Mouse (Mus musculus): ENCODE results near the gene Fbxo42. TPM values are rescaled to one million over a fixed set of nuclear protein-coding genes. Genes with fewer than 3 reads are reported as not detected.
A peak's percentile ranks its signal among the peaks of the same experiment; 100 is the strongest.
"Not testable (repeated sequence)": the region's sequence is repeated elsewhere in the genome, so short reads cannot be mapped to it uniquely, and the experiment has no call there.

Fbxo42 gene
- total RNA-seq, 2 experiments from 2014 or later, result 11.4 to 11.8 TPM

GRCm38 (mm10) chr4:141134751-141135530 lies 12.8 kb upstream of the Fbxo42 start:
- peak; percentile 53 for DNase-seq
- intact Hi-C loops (cut with DNase I), result loop anchor here (10.0 kb wide), 1 partner anchor 170 kb away; the partner anchor contains the start of gene Sdhb

GRCm38 (mm10) chr4:141136126-141136525 lies 11.6 kb upstream of the Fbxo42 start:
- intact Hi-C loops (cut with DNase I), result loop anchor here (10.0 kb wide), 1 partner anchor 171 kb away; the partner anchor contains the start of gene Sdhb
- DNase-seq, result no peak

GRCm38 (mm10) chr4:141137740-141138139 lies 10.0 kb upstream of the Fbxo42 start:
- DNase-seq, result not testable (repeated sequence)
- intact Hi-C loops (cut with DNase I), result loop anchor here (10.0 kb wide), 1 partner anchor 173 kb away; the partner anchor contains the start of gene Sdhb

GRCm38 (mm10) chr4:141138425-141139115 lies 9.1 kb upstream of the Fbxo42 start:
- no peak for DNase-seq
- intact Hi-C loops (cut with DNase I), result loop anchor here (10.0 kb wide), 1 partner anchor 174 kb away; the partner anchor contains the start of gene Sdhb

- DNase-seq, result peak; percentile 98 to 99
- intact Hi-C loops (cut with DNase I), result loop anchor here (10.0 kb wide), 1 partner anchor 175 kb away; the partner anchor contains the start of gene Sdhb
These were observed 8.4 kb upstream of the Fbxo42 start, which contains the start of gene Szrd1 for GRCm38 (mm10) chr4:141139116-141139970. Szrd1 (minus strand) TSS chr4:141139775.

GRCm38 (mm10) chr4:141140354-141140753 lies 7.4 kb upstream of the Fbxo42 start:
- not testable (repeated sequence) for DNase-seq
- intact Hi-C loops (cut with DNase I), result loop anchor here (10.0 kb wide), 1 partner anchor 654 kb away; the partner anchor contains the start of genes Casp9 and Dnajc16

- no peak for DNase-seq
- intact Hi-C loops (cut with DNase I), result loop anchor here (10.0 kb wide), 1 partner anchor 654 kb away; the partner anchor contains the start of genes Casp9 and Dnajc16
These were observed 6.7 kb upstream of the Fbxo42 start for GRCm38 (mm10) chr4:141140967-141141366.

GRCm38 (mm10) chr4:141142285-141142811 lies 5.4 kb upstream of the Fbxo42 start:
- intact Hi-C loops (cut with DNase I), result loop anchor here (2.0 to 10.0 kb wide), 3 partner anchors 124 to 652 kb away; partner anchors contain the start of genes Casp9 and Dnajc16

GRCm38 (mm10) chr4:141145124-141145523 lies 2.6 kb upstream of the Fbxo42 start:
- DNase-seq, result not testable (repeated sequence)
- intact Hi-C loops (cut with DNase I), result loop anchor here (5.0 to 10.0 kb wide), 2 partner anchors 67 to 650 kb away; partner anchors contain the start of genes Casp9, Dnajc16 and Rsg1

More at GRCm38 (mm10) chr4:141142285-141142811, 5.4 kb upstream of the Fbxo42 start:
- DNase-seq, result peak; percentile 83 to 85

GRCm38 (mm10) chr4:141146491-141147033 lies 1.2 kb upstream of the Fbxo42 start:
- intact Hi-C loops (cut with DNase I), result loop anchor here (5.0 to 10.0 kb wide), 2 partner anchors 66 to 648 kb away; partner anchors contain the start of genes Casp9, Dnajc16 and Rsg1
- no peak for DNase-seq

GRCm38 (mm10) chr4:141148009-141148801 lies 492 bp downstream of the Fbxo42 start:
- intact Hi-C loops (cut with DNase I), result loop anchor here (5.0 to 10.0 kb wide), 2 partner anchors 64 to 647 kb away; partner anchors contain the start of genes Casp9, Dnajc16 and Rsg1
- peak; percentile 42 to 51 for DNase-seq

GRCm38 (mm10) chr4:141149116-141149515 lies 1.4 kb downstream of the Fbxo42 start:
- DNase-seq, result no peak

GRCm38 (mm10) chr4:141157485-141157884 lies 9.8 kb downstream of the Fbxo42 start:
- intact Hi-C loops (cut with DNase I), result no loop called here
- DNase-seq, result no peak

More at GRCm38 (mm10) chr4:141149116-141149515, 1.4 kb downstream of the Fbxo42 start:
- intact Hi-C loops (cut with DNase I), result loop anchor here (5.0 to 10.0 kb wide), 2 partner anchors 63 to 646 kb away; partner anchors contain the start of genes Casp9, Dnajc16 and Rsg1

GRCm38 (mm10) chr4:141158609-141159008 lies 10.9 kb downstream of the Fbxo42 start:
- DNase-seq, result no peak
- intact Hi-C loops (cut with DNase I), result no loop called here

- intact Hi-C loops (cut with DNase I), result no loop called here
- DNase-seq, result no peak
These were observed 11.4 kb downstream of the Fbxo42 start for GRCm38 (mm10) chr4:141159093-141159492.

GRCm38 (mm10) chr4:141159666-141160065 lies 12.0 kb downstream of the Fbxo42 start:
- DNase-seq, result no peak
- intact Hi-C loops (cut with DNase I), result no loop called here

GRCm38 (mm10) chr4:141160193-141160592 lies 12.5 kb downstream of the Fbxo42 start:
- intact Hi-C loops (cut with DNase I), result no loop called here
- DNase-seq, result no peak

GRCm38 (mm10) chr4:141161699-141162208 lies 14.0 kb downstream of the Fbxo42 start:
- no peak for DNase-seq
- intact Hi-C loops (cut with DNase I), result no loop called here

Data from heart, postnatal 36 days (tissue).